Mouse (Mus musculus): Measurements from ENCODE around the gene Gal3st4. TPM values are rescaled to one million over a fixed set of nuclear protein-coding genes. Genes with fewer than 3 reads are reported as not detected.

Gene Gal3st4
- 0.86 and 1.5 TPM in 2 replicates for polyA plus RNA-seq (2015; fragmentation: Nextera tagmentation; extraction: Ambion mirVana)

DNA sequence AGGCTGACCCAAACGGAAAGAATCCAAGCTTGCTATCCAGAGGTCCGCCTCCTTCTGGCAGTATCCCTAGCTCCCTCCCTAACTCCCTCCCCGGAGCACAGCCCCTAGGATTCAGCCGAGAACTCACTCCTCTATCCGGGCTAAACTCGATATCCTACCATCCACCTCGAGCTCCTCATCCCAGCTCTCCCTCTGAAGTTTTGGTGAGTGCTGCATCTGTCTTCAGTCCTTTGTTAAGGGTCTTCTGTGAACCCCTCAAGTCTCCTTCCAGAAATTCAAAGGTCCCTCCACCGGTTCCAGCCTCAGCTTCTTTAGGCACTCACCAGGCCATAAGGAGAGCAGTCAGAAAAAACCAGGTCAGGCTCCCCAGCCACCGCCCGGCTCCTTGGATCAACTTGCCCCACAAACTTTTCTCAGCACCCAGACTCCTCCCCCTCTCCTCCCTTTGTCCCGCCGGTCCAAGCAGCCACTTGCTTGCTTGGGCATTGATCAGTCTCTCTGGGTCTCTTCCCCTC is at the start of gene Gal3st4:
Gene Gal3st4 (minus strand): TSS at position 432 of the 515 bp plus-strand sequence.
- no peaks in the 10 kb centered on the region for H3K9me3 ChIP-seq (replicated peaks; ENCODE audit: low read length)
- WGBS: 2% methylated on average over 12 of the region's 12 CpGs
- DNase-seq (ENCODE audit: low spot score): peak; percentile 63
- no peaks in the 10 kb centered on the region for H3K27me3 ChIP-seq (ENCODE audit: insufficient read depth, low read length)
- H3K4me2 ChIP-seq (ENCODE audit: low read length): peak within 1 kb of the TSS; percentile 48
- TF ChIP-seq CTCF (IDR thresholded peaks at IDR 0.05; ENCODE audit: low read depth): peak; percentile 31; the same call in 1 of the 2 replicates
- peak within 1 kb of the TSS; percentile 31; the same call in 1 of the 2 replicates for H3K9ac ChIP-seq (ENCODE audit: low read depth, low read length)
- H3K27ac ChIP-seq: no peak within 1 kb of the TSS; the same call in none of the 2 replicates
- no peak for ATAC-seq (replicated peaks; ENCODE audit: low FRiP score, low read depth)
- peak within 1 kb of the TSS; percentile 7; the same call in 1 of the 2 replicates for H3K4me3 ChIP-seq (replicated peaks; ENCODE audit: low read depth, low read length)
- H3K36me3 ChIP-seq (ENCODE audit: insufficient read depth, low read length): 0 out of 2 replicates have a peak, but pooled peaks cover 1% of the 10 kb centered on the region
- 0 out of 2 replicates have a peak, but pooled peaks cover 5% of the 10 kb centered on the region for H3K4me1 ChIP-seq (replicated peaks; ENCODE audit: insufficient read depth, low read length)

DNA sequence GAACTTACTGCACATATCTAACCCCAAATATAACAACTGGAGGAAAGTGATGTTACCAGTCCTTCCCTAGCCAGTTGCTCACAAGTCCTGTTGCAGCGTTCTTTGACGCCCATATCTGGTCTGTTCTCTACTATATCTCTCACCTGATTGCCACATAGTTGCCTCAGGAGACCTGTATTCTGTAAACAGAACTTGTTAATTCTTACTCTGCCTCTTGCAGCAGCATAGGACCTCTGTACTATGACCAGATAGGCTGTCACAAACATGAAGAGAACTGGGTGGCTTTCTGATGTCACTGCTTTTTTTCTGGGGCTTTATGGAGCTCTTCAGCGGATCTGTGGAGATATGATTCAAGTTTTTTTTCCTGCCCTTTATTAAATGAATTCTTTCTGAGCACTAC is 40.2 kb upstream of the Gal3st4 start:
- no peaks in the 10 kb centered on the region for H3K27me3 ChIP-seq (ENCODE audit: insufficient read depth, low read length)
- H3K9me3 ChIP-seq (replicated peaks; ENCODE audit: low read length): no peaks in the 10 kb centered on the region
- H3K4me1 ChIP-seq (replicated peaks; ENCODE audit: insufficient read depth, low read length): no peaks in the 10 kb centered on the region
- 90% methylated on average over 3 of the region's 3 CpGs for WGBS
- H3K4me2 ChIP-seq (ENCODE audit: low read length): no peak overlapping the region
- H3K9ac ChIP-seq (ENCODE audit: low read depth, low read length): no peak overlapping the region
- DNase-seq (ENCODE audit: low spot score) (no peak), ATAC-seq (replicated peaks; ENCODE audit: low FRiP score, low read depth) (no peak)
- H3K36me3 ChIP-seq (ENCODE audit: insufficient read depth, low read length): no peaks in the 10 kb centered on the region
- no peak overlapping the region for H3K27ac ChIP-seq
- H3K4me3 ChIP-seq (replicated peaks; ENCODE audit: low read depth, low read length): no peak overlapping the region
- TF ChIP-seq CTCF (IDR thresholded peaks at IDR 0.05; ENCODE audit: low read depth): no peak

DNA sequence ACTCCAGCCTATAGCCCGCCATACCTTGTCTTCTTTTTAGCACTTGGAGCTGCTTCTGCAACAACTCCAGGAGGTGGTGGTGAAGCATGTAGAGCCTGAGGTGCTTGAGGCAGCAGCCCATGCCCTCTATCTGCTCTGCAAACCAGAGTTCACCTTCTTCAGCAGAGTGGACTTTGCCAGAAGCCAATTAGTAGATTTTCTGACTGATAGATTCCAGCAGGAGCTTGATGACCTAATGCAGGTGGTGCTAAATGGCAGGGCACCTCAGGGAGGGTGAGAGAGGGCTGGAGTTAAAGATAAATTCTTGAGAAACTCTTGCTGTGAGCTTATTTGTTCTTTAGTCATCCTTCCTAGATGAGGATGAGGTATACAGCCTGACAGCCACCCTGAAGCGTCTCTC is 27.0 kb upstream of the Gal3st4 start:
- no peak for TF ChIP-seq CTCF (IDR thresholded peaks at IDR 0.05; ENCODE audit: low read depth)

DNA sequence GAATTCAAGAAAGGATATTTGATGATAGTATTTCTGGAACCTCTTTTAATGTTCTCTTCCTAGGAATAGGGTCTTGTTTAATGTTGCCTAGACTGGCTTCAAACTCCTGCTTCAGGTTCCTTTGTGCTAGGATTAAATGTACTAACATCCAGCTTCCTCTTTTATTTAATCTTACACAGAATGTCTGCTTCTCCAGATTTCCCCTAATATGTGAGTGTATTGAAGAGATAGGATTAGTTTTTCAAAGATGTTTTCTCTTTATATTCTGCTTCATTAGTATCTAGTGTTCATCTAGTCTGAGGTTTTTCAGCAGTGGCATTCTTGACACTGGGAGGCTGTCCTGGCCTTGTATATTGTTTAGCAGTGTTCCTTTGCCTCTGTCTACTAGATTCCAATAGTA is 21.5 kb upstream of the Gal3st4 start:
- Histone ChIP-seq H3K9ac (ENCODE audit: low read depth, low read length) (no peak overlapping the region), H3K36me3 (ENCODE audit: insufficient read depth, low read length) (no peaks in the 10 kb centered on the region), H3K4me3 (replicated peaks; ENCODE audit: low read depth, low read length) (no peak overlapping the region), H3K4me1 (replicated peaks; ENCODE audit: insufficient read depth, low read length) (no peaks in the 10 kb centered on the region), H3K27me3 (ENCODE audit: insufficient read depth, low read length) (no peaks in the 10 kb centered on the region), H3K4me2 (ENCODE audit: low read length) (no peak overlapping the region), H3K9me3 (replicated peaks; ENCODE audit: low read length) (no peaks in the 10 kb centered on the region), H3K27ac (no peak overlapping the region)
- no peak for ATAC-seq (replicated peaks; ENCODE audit: low FRiP score, low read depth)
- DNase-seq (ENCODE audit: low spot score): no peak
- no peak for TF ChIP-seq CTCF (IDR thresholded peaks at IDR 0.05; ENCODE audit: low read depth)

More for the DNA sequence above, 27.0 kb upstream of the Gal3st4 start:
- Histone ChIP-seq H3K27ac (no peak overlapping the region), H3K36me3 (ENCODE audit: insufficient read depth, low read length) (no peaks in the 10 kb centered on the region), H3K27me3 (ENCODE audit: insufficient read depth, low read length) (no peaks in the 10 kb centered on the region), H3K9me3 (replicated peaks; ENCODE audit: low read length) (no peaks in the 10 kb centered on the region), H3K9ac (ENCODE audit: low read depth, low read length) (no peak overlapping the region), H3K4me1 (replicated peaks; ENCODE audit: insufficient read depth, low read length) (no peaks in the 10 kb centered on the region), H3K4me2 (ENCODE audit: low read length) (no peak overlapping the region), H3K4me3 (replicated peaks; ENCODE audit: low read depth, low read length) (no peak overlapping the region)
- no peak for DNase-seq (ENCODE audit: low spot score)
- 81% methylated on average over 2 of the region's 2 CpGs for WGBS
- no peak for ATAC-seq (replicated peaks; ENCODE audit: low FRiP score, low read depth)

DNA sequence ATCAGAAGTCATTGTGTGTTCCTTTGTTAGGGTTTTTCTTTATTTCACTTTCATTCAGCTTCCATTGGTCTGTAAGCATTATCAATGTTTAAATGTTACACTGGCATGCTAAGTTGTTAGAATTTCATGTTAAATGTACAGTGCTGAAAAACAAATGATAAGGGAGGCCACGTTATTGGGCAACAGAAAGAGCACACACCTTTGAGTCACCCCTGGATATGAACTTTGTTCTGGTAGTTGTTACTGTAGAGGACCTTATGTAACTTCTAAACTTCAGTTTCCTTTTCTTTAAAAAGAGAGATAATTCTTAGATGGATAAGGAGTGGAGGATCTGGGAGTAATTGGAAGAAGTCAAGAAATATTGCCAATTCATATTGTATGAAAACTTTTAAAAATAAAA is 19.0 kb upstream of the Gal3st4 start:
- no peaks in the 10 kb centered on the region for H3K4me1 ChIP-seq (replicated peaks; ENCODE audit: insufficient read depth, low read length)
- no peak overlapping the region for H3K4me2 ChIP-seq (ENCODE audit: low read length)
- H3K27me3 ChIP-seq (ENCODE audit: insufficient read depth, low read length): no peaks in the 10 kb centered on the region
- no peak overlapping the region for H3K27ac ChIP-seq
- TF ChIP-seq CTCF (IDR thresholded peaks at IDR 0.05; ENCODE audit: low read depth): no peak
- no peak for DNase-seq (ENCODE audit: low spot score)
- no peak overlapping the region for H3K4me3 ChIP-seq (replicated peaks; ENCODE audit: low read depth, low read length)
- 80% methylated on average over 1 of the region's 1 CpGs for WGBS
- no peaks in the 10 kb centered on the region for H3K9me3 ChIP-seq (replicated peaks; ENCODE audit: low read length)
- no peaks in the 10 kb centered on the region for H3K36me3 ChIP-seq (ENCODE audit: insufficient read depth, low read length)
- H3K9ac ChIP-seq (ENCODE audit: low read depth, low read length): no peak overlapping the region
- ATAC-seq (replicated peaks; ENCODE audit: low FRiP score, low read depth): no peak

DNA sequence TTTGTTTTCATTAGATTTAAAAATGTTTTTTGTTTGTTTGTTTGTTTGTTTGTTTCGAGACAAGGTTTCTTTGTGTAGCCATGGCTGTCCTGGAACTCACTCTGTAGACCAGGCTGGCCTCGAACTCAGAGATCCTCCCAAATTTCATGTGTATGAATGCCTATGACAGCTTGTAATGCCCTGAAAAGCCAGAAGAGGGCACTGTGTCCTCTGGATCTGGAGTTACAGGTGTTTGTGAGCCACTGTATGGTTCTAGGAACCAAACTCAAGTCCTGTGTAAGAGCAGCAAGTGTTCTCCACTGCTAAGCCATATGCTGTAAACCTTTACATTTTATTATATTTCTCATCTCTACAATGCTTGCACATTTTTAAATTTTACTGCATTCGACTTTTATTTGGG is 15.2 kb upstream of the Gal3st4 start:
- peak; percentile 36; the same call in 1 of the 2 replicates for TF ChIP-seq CTCF (IDR thresholded peaks at IDR 0.05; ENCODE audit: low read depth)
- ATAC-seq (replicated peaks; ENCODE audit: low FRiP score, low read depth) (no peak), DNase-seq (ENCODE audit: low spot score) (no peak)
- Histone ChIP-seq H3K27ac (no peak overlapping the region), H3K9ac (ENCODE audit: low read depth, low read length) (no peak overlapping the region), H3K36me3 (ENCODE audit: insufficient read depth, low read length) (no peaks in the 10 kb centered on the region), H3K4me3 (replicated peaks; ENCODE audit: low read depth, low read length) (no peak overlapping the region), H3K4me1 (replicated peaks; ENCODE audit: insufficient read depth, low read length) (no peaks in the 10 kb centered on the region), H3K9me3 (replicated peaks; ENCODE audit: low read length) (no peaks in the 10 kb centered on the region), H3K4me2 (ENCODE audit: low read length) (no peak overlapping the region), H3K27me3 (ENCODE audit: insufficient read depth, low read length) (no peaks in the 10 kb centered on the region)
- WGBS: 78% methylated on average over 3 of the region's 3 CpGs

DNA sequence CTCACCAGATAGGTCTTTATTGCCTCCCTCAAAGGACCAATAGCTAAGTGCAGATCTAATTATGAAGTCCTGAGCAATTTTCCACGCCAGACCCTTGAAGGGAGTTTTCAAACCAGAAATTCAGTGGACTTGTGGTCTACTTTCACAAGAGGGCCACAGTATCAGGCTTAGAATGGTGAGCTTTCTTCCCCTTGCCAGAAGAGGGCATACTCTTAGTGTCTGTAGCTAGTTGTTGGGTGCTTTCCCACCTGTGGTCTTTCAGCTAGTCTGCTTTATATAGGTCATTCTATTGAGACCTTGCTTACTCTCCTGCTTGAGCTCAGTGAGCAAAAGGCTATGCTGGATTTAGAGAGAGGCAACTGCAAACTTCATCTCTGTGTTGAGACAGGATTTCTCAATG is 10.9 kb upstream of the Gal3st4 start:
- DNase-seq (ENCODE audit: low spot score): no peak
- no peak overlapping the region for H3K4me2 ChIP-seq (ENCODE audit: low read length)
- peaks cover 7% of the 10 kb centered on the region; the same call in 1 of the 2 replicates for H3K4me1 ChIP-seq (replicated peaks; ENCODE audit: insufficient read depth, low read length)
- H3K4me3 ChIP-seq (replicated peaks; ENCODE audit: low read depth, low read length): no peak overlapping the region
- TF ChIP-seq CTCF (IDR thresholded peaks at IDR 0.05; ENCODE audit: low read depth): peak; percentile 51
- H3K9ac ChIP-seq (ENCODE audit: low read depth, low read length): no peak overlapping the region
- ATAC-seq (replicated peaks; ENCODE audit: low FRiP score, low read depth): no peak
- H3K36me3 ChIP-seq (ENCODE audit: insufficient read depth, low read length): no peaks in the 10 kb centered on the region
- WGBS: 55% methylated on average over 1 of the region's 1 CpGs
- no peaks in the 10 kb centered on the region for H3K27me3 ChIP-seq (ENCODE audit: insufficient read depth, low read length)
- no peak overlapping the region for H3K27ac ChIP-seq
- no peaks in the 10 kb centered on the region for H3K9me3 ChIP-seq (replicated peaks; ENCODE audit: low read length)
